Mouse (Mus musculus): ENCODE measurements around the gene Thsd7a.

- TF ChIP-seq CTCF (IDR thresholded peaks at IDR 0.05; ENCODE audit: extremely low read depth, insufficient read depth, low read length) (no peak), POLR2A (IDR thresholded peaks at IDR 0.05; ENCODE audit: extremely low read depth, insufficient read depth, low read length) (no peak)
These were observed 270.9 kb downstream of the Thsd7a start for GRCm38 (mm10) chr6:12478359-12478758.

All from cortical plate, adult 2 months (tissue).